Mouse (Mus musculus): ENCODE measurements at regions not wholly inside any gene's neighbourhood (a gene's known extent, or its start where the extent isn't known, plus 50 kb on each side); places are given as distances from the start of the nearest gene placed in this dataset.

- DNase-seq, result peak; percentile 94
Measured at GRCm38 (mm10) chr4:124395069-124395965, 215.3 kb downstream of the 3100002H09Rik start.

GRCm38 (mm10) chr4:124393595-124393994 is 217.0 kb downstream of the 3100002H09Rik start:
- no peak for DNase-seq

GRCm38 (mm10) chr4:124389067-124389466 is 221.5 kb downstream of the 3100002H09Rik start:
- peak; percentile 73 for DNase-seq

GRCm38 (mm10) chr4:124385106-124386055 is 225.2 kb downstream of the 3100002H09Rik start:
- DNase-seq, result no peak

- DNase-seq, result no peak
Measured at GRCm38 (mm10) chr4:124376504-124376903, 234.1 kb downstream of the 3100002H09Rik start.

- no peak for DNase-seq
Measured at GRCm38 (mm10) chr4:124375581-124375980, 235.0 kb downstream of the 3100002H09Rik start.

- no peak for DNase-seq
Measured at GRCm38 (mm10) chr4:124368831-124369230, 241.8 kb downstream of the 3100002H09Rik start.

- peak; percentile 55 for DNase-seq
Measured at GRCm38 (mm10) chr4:124368085-124368484, 242.5 kb downstream of the 3100002H09Rik start.

GRCm38 (mm10) chr4:124360578-124360908 is 250.1 kb downstream of the 3100002H09Rik start:
- DNase-seq, result no peak

- DNase-seq, result no peak
Measured at GRCm38 (mm10) chr4:124359707-124360577, 250.7 kb downstream of the 3100002H09Rik start.

GRCm38 (mm10) chr4:124358456-124358855 is 252.1 kb downstream of the 3100002H09Rik start:
- DNase-seq, result peak; percentile 34

GRCm38 (mm10) chr4:124350361-124350760 is 260.2 kb downstream of the 3100002H09Rik start:
- no peak for DNase-seq

- no peak for DNase-seq
Measured at GRCm38 (mm10) chr4:124349610-124350295, 260.9 kb downstream of the 3100002H09Rik start.

GRCm38 (mm10) chr4:124349055-124349454 is 261.5 kb downstream of the 3100002H09Rik start:
- no peak for DNase-seq

- no peak for DNase-seq
Measured at GRCm38 (mm10) chr4:124340073-124340472, 270.5 kb downstream of the 3100002H09Rik start.

GRCm38 (mm10) chr4:124335726-124336125 is 274.9 kb downstream of the 3100002H09Rik start:
- DNase-seq, result no peak

- DNase-seq, result no peak
Measured at GRCm38 (mm10) chr4:124332974-124333373, 277.6 kb downstream of the 3100002H09Rik start.

- no peak for DNase-seq
Measured at GRCm38 (mm10) chr4:124332416-124332815, 278.2 kb downstream of the 3100002H09Rik start.

- peak; percentile 76 for DNase-seq
Measured at GRCm38 (mm10) chr4:124329107-124329771, 281.4 kb downstream of the 3100002H09Rik start.

GRCm38 (mm10) chr4:124326301-124326700 is 284.3 kb downstream of the 3100002H09Rik start:
- no peak for DNase-seq

- DNase-seq, result no peak
Measured at GRCm38 (mm10) chr4:124323589-124323988, 287.0 kb downstream of the 3100002H09Rik start.
